Mouse (Mus musculus) CH12.LX (cell line): ENCODE data around the gene Stk38l. TPM values are rescaled to one million over a fixed set of nuclear protein-coding genes. Genes with fewer than 3 reads are reported as not detected.

Experiments used
- DNase-seq: peaks from one replicate; pipeline ENCODE4 v3.0.0-alpha.2; 2013; ENCODE audit errors: extremely low read depth
- H3K27ac ChIP-seq: 2 replicates; pipeline ENCODE4 v1.5.1; 2012; ENCODE audit warnings: low read depth, mild to moderate bottlenecking, control low read depth, moderate library complexity; ENCODE audit not compliant: insufficient read depth
- H3K27me3 ChIP-seq: replicated peaks from 2 replicates; pipeline ENCODE3; 2012; ENCODE audit warnings: inconsistent platforms
- H3K36me3 ChIP-seq, 2 experiments: replicated peaks in 1 of 2; 2 replicates each; pipeline versions ENCODE3 to v1.6.1; 2012; ENCODE audit warnings: inconsistent platforms in 1 of 2, low read length in 1 of 2, mild to moderate bottlenecking in 1 of 2, mixed read lengths in 1 of 2, moderate library complexity in 1 of 2; ENCODE audit not compliant: control insufficient read depth in 1 of 2, insufficient read depth in 1 of 2
- H3K4me1 ChIP-seq, 2 experiments: 2 replicates each; pipeline ENCODE4 v1.6.1; 2012; ENCODE audit warnings: inconsistent platforms in 1 of 2, moderate library complexity in 1 of 2; ENCODE audit not compliant: insufficient read depth in 2 of 2, control insufficient read depth in 1 of 2
- H3K4me2 ChIP-seq: 2 replicates; pipeline ENCODE4 v1.6.1; 2012; ENCODE audit warnings: low read depth, mild to moderate bottlenecking, control low read depth; ENCODE audit not compliant: poor library complexity, insufficient read depth, severe bottlenecking
- H3K4me3 ChIP-seq, 3 experiments: fragments of 150-350 bp in 1 of 3; sonication (generic) in 1 of 3; replicated peaks in 1 of 3; 2 replicates each; pipeline versions ENCODE3 to v1.5.1; 2011 to 2012; ENCODE audit warnings: low read depth in 2 of 3, low read length in 2 of 3, mild to moderate bottlenecking in 2 of 3, moderate library complexity in 2 of 3, control low read depth in 1 of 3, improper control_type of control experiment in 1 of 3, inconsistent platforms in 1 of 3, mixed read lengths in 1 of 3; ENCODE audit not compliant: poor library complexity in 1 of 3
- H3K79me2 ChIP-seq: replicated peaks from 2 replicates; pipeline ENCODE4 v1.6.1; 2012; ENCODE audit warnings: mild to moderate bottlenecking, moderate library complexity; ENCODE audit not compliant: control insufficient read depth, poor library complexity, insufficient read depth, severe bottlenecking; ENCODE audit errors: extremely low read depth
- H3K9ac ChIP-seq: 2 replicates; pipeline ENCODE4 v1.6.1; 2012; ENCODE audit warnings: low read depth, mild to moderate bottlenecking, control low read depth, moderate library complexity; ENCODE audit not compliant: insufficient read depth
- H3K9me3 ChIP-seq: replicated peaks from 2 replicates; pipeline ENCODE3; 2012; ENCODE audit warnings: low read length, inconsistent platforms, mixed read lengths
- BHLHE40 ChIP-seq: IDR thresholded peaks from 2 replicates; pipeline ENCODE4 v1.6.1; 2011; ENCODE audit warnings: mild to moderate bottlenecking, low read depth, low read length, improper control_type of control experiment
- CHD1 ChIP-seq: IDR thresholded peaks from 2 replicates; pipeline ENCODE4 v1.6.1; 2012; ENCODE audit warnings: low read depth, low read length, improper control_type of control experiment, inconsistent platforms
- CHD2 ChIP-seq: IDR thresholded peaks from 2 replicates; pipeline ENCODE4 v1.6.1; 2011; ENCODE audit warnings: low read length, improper control_type of control experiment
- CTCF ChIP-seq, 2 experiments: IDR thresholded peaks in 1 of 2; conservative IDR thresholded peaks in 1 of 2; 2 replicates each; pipeline ENCODE4 v1.5.1; 2011 to 2012; ENCODE audit warnings: low read depth in 2 of 2, low read length in 2 of 2, improper control_type of control experiment in 1 of 2, inconsistent platforms in 1 of 2, mild to moderate bottlenecking in 1 of 2, moderate library complexity in 1 of 2
- E2F4 ChIP-seq: IDR thresholded peaks from 2 replicates; pipeline ENCODE4 v1.6.1; 2011; ENCODE audit warnings: low read depth, low read length, improper control_type of control experiment; ENCODE audit not compliant: insufficient replicate concordance
- ELF1 ChIP-seq: IDR thresholded peaks from 2 replicates; pipeline ENCODE4 v1.6.1; 2014; ENCODE audit warnings: low read depth, mild to moderate bottlenecking, inconsistent platforms, low read length, improper control_type of control experiment
- EP300 ChIP-seq: IDR thresholded peaks from 2 replicates; pipeline ENCODE4 v1.6.1; 2011; ENCODE audit warnings: low read length, improper control_type of control experiment
- ETS1 ChIP-seq: conservative IDR thresholded peaks from 2 replicates; pipeline ENCODE4 v1.6.1; 2012; ENCODE audit warnings: low read depth, mild to moderate bottlenecking, inconsistent platforms, low read length, improper control_type of control experiment, moderate library complexity
- GABPA ChIP-seq: IDR thresholded peaks from 2 replicates; pipeline ENCODE4 v1.6.1; 2012; ENCODE audit warnings: low read depth, low read length, improper control_type of control experiment, inconsistent platforms; ENCODE audit not compliant: insufficient replicate concordance
- HCFC1 ChIP-seq: IDR thresholded peaks from 2 replicates; pipeline ENCODE4 v1.6.1; 2012; ENCODE audit warnings: low read depth, mild to moderate bottlenecking, inconsistent platforms, low read length, improper control_type of control experiment
- IRF4 ChIP-seq: IDR thresholded peaks from 2 replicates; pipeline ENCODE4 v1.6.1; 2014; ENCODE audit warnings: low read depth, mild to moderate bottlenecking, inconsistent platforms, low read length, improper control_type of control experiment
- JUN ChIP-seq: IDR thresholded peaks from 2 replicates; pipeline ENCODE4 v1.6.1; 2011; ENCODE audit warnings: low read depth, mild to moderate bottlenecking, low read length, improper control_type of control experiment, moderate library complexity; ENCODE audit not compliant: insufficient read depth
- KAT2A ChIP-seq: IDR thresholded peaks from 2 replicates; pipeline ENCODE4 v1.6.1; 2012; ENCODE audit warnings: low read length, improper control_type of control experiment, inconsistent platforms; ENCODE audit not compliant: insufficient replicate concordance
- MAFK ChIP-seq: IDR thresholded peaks from 2 replicates; pipeline ENCODE4 v1.6.1; 2011; ENCODE audit warnings: low read length, improper control_type of control experiment; ENCODE audit not compliant: insufficient replicate concordance
- MAX ChIP-seq: IDR thresholded peaks from 2 replicates; pipeline ENCODE4 v1.6.1; 2011; ENCODE audit warnings: low read length, improper control_type of control experiment
- MAZ ChIP-seq: IDR thresholded peaks from 2 replicates; pipeline ENCODE4 v1.6.1; 2012; ENCODE audit warnings: low read depth, mild to moderate bottlenecking, inconsistent platforms, low read length, improper control_type of control experiment, moderate library complexity
- MEF2A ChIP-seq: IDR thresholded peaks from 2 replicates; pipeline ENCODE4 v1.6.1; 2014; ENCODE audit warnings: low read depth, mild to moderate bottlenecking, inconsistent platforms, low read length, improper control_type of control experiment, borderline replicate concordance
- MXI1 ChIP-seq: IDR thresholded peaks from 2 replicates; pipeline ENCODE4 v1.6.1; 2011; ENCODE audit warnings: mild to moderate bottlenecking, low read depth, low read length, improper control_type of control experiment
- MYC ChIP-seq: IDR thresholded peaks from 2 replicates; pipeline ENCODE4 v1.6.1; 2011; ENCODE audit warnings: low read depth, mild to moderate bottlenecking, improper control_type of control experiment, low read length
- NELFE ChIP-seq: IDR thresholded peaks from 2 replicates; pipeline ENCODE4 v1.6.1; 2011; ENCODE audit warnings: low read depth, low read length, improper control_type of control experiment
- NRF1 ChIP-seq: IDR thresholded peaks from 2 replicates; pipeline ENCODE4 v1.6.1; 2014; ENCODE audit warnings: low read depth, mild to moderate bottlenecking, inconsistent platforms, low read length, improper control_type of control experiment, moderate library complexity
- PAX5 ChIP-seq: IDR thresholded peaks from 2 replicates; pipeline ENCODE4 v1.6.1; 2012; ENCODE audit warnings: low read length, inconsistent platforms, mixed read lengths
- POLR2A ChIP-seq: IDR thresholded peaks from 2 replicates; pipeline ENCODE4 v1.6.1; 2011; ENCODE audit warnings: low read depth, mild to moderate bottlenecking, improper control_type of control experiment, low read length
- POLR2AphosphoS2 ChIP-seq: IDR thresholded peaks from 2 replicates; pipeline ENCODE4 v1.6.1; 2011; ENCODE audit warnings: low read depth, low read length, improper control_type of control experiment
- RAD21 ChIP-seq: IDR thresholded peaks from 2 replicates; pipeline ENCODE4 v1.6.1; 2011; ENCODE audit warnings: low read depth, mild to moderate bottlenecking, low read length, improper control_type of control experiment, moderate library complexity
- RCOR1 ChIP-seq: conservative IDR thresholded peaks from 2 replicates; pipeline ENCODE4 v1.6.1; 2012; ENCODE audit warnings: low read depth, mild to moderate bottlenecking, inconsistent platforms, low read length, improper control_type of control experiment
- SIN3A ChIP-seq: IDR thresholded peaks from 2 replicates; pipeline ENCODE4 v1.6.1; 2012; ENCODE audit warnings: low read length, improper control_type of control experiment, inconsistent platforms
- SMC3 ChIP-seq: IDR thresholded peaks from 2 replicates; pipeline ENCODE4 v1.6.1; 2011; ENCODE audit warnings: low read depth, low read length, improper control_type of control experiment
- TBP ChIP-seq: conservative IDR thresholded peaks from 2 replicates; pipeline ENCODE4 v1.6.1; 2011; ENCODE audit warnings: low read depth, low read length, improper control_type of control experiment
- TCF12 ChIP-seq: IDR thresholded peaks from 2 replicates; pipeline ENCODE4 v1.6.1; 2014; ENCODE audit warnings: low read depth, mild to moderate bottlenecking, inconsistent platforms, low read length, improper control_type of control experiment
- UBTF ChIP-seq: IDR thresholded peaks from 2 replicates; pipeline ENCODE4 v1.6.1; 2012; ENCODE audit warnings: low read depth, mild to moderate bottlenecking, inconsistent platforms, low read length, improper control_type of control experiment, moderate library complexity
- USF1 ChIP-seq: IDR thresholded peaks from 2 replicates; pipeline ENCODE4 v1.6.1; 2014; ENCODE audit warnings: low read depth, mild to moderate bottlenecking, inconsistent platforms, low read length, improper control_type of control experiment
- USF2 ChIP-seq: conservative IDR thresholded peaks from 2 replicates; pipeline ENCODE4 v1.6.1; 2011; ENCODE audit warnings: low read depth, low read length, improper control_type of control experiment
- ZC3H11A ChIP-seq: IDR thresholded peaks from 2 replicates; pipeline ENCODE4 v1.6.1; 2012; ENCODE audit warnings: low read depth, mild to moderate bottlenecking, inconsistent platforms, low read length, improper control_type of control experiment
- ZKSCAN1 ChIP-seq: IDR thresholded peaks from 2 replicates; pipeline ENCODE4 v1.6.1; 2012; ENCODE audit warnings: low read depth, inconsistent platforms, low read length, improper control_type of control experiment, borderline replicate concordance
- ZMIZ1 ChIP-seq: IDR thresholded peaks from 2 replicates; pipeline ENCODE4 v1.6.1; 2012; ENCODE audit warnings: low read depth, mild to moderate bottlenecking, inconsistent platforms, low read length, improper control_type of control experiment
- ZNF384 ChIP-seq: IDR thresholded peaks from 2 replicates; pipeline ENCODE4 v1.6.1; 2012; ENCODE audit warnings: low read depth, low read length, improper control_type of control experiment, inconsistent platforms
- dilution Hi-C: fragments of 300-500 bp; cut with MboI; formaldehyde crosslinking; loops from 2 replicates; pipeline ENCODE4 v1.14.3; 2020; ENCODE audit warnings: low sequenced_read_pairs; ENCODE audit not compliant: extremely low pct_unique_long_range_greater_than_20kb, extremely low pct_ligation_motif_present
- in situ Hi-C: fragments of 300-500 bp; cut with MboI; formaldehyde crosslinking; loops from 3 replicates; pipeline ENCODE4 v1.14.3; 2019; ENCODE audit warnings: low sequenced_read_pairs, low pct_ligation_motif_present, low pct_unique_long_range_greater_than_20kb, mixed read lengths
- polyA plus RNA-seq: library from polyadenylated mRNA; unstranded; fragments of >175 nt; gene quantifications from 2 replicates; pipeline ENCODE4 v1.2.1, GENCODE M21; 2012; ENCODE audit warnings: low read depth; ENCODE audit not compliant: insufficient read length
- total RNA-seq, 2 experiments: library from RNA; depleted of rRNA; stranded (reverse); fragments of 300-350 nt in 1 of 2; fragments of >200 nt in 1 of 2; gene quantifications; 2 replicates each; pipeline ENCODE4 v1.2.3; 2012 to 2014

Gene Stk38l
- 4.0 and 4.7 TPM in 2 replicates for total RNA-seq (2012; rRNA removed)
- 3.4 and 3.8 TPM in 2 replicates for total RNA-seq (2014; rRNA removed)
- 5.2 and 5.8 TPM in 2 replicates for polyA plus RNA-seq

- Histone ChIP-seq H3K27ac (no peak within 1 kb of the TSS), H3K4me3 (peak within 1 kb of the TSS; percentile 72 to 100 (median 79)), H3K27me3 (no peaks in the 10 kb centered on the region), H3K4me2 (peak within 1 kb of the TSS; percentile 58), H3K36me3 (peaks cover 0 to 2% of the 10 kb centered on the region in 2 experiments), H3K79me2 (0 out of 2 replicates have a peak, but pooled peaks cover 3% of the 10 kb centered on the region), H3K9ac (peak within 1 kb of the TSS; percentile 94), H3K4me1 (peaks cover 6 to 13% of the 10 kb centered on the region in 2 experiments; a peak in 3 of 4 replicates), H3K9me3 (no peaks in the 10 kb centered on the region)
- dilution Hi-C loops = no loop called here
- DNase-seq = peak; percentile 94
- in situ Hi-C loops = loop anchor here (5.0 kb wide), 1 partner anchor 47 kb away; no protein-coding TSS in a partner anchor
- TF ChIP-seq KAT2A = 0 out of 2 replicates have a peak, but pooled peaks have one; percentile 54
- TF ChIP-seq RAD21 = peak; percentile 35
- peak; percentile 48; the same call in 1 of the 2 replicates for TF ChIP-seq UBTF
- no peak for TF ChIP-seq MAFK
- TF ChIP-seq MEF2A = peak; percentile 46; the same call in 1 of the 2 replicates
- peak; percentile 63; the same call in 1 of the 2 replicates for TF ChIP-seq IRF4
- peak; percentile 70 for TF ChIP-seq POLR2A
- TF ChIP-seq ZMIZ1 = no peak
- TF ChIP-seq SIN3A = no peak
- peak; percentile 83 for TF ChIP-seq ETS1
- TF ChIP-seq MXI1 = peak; percentile 48; the same call in 1 of the 2 replicates
- TF ChIP-seq MAX = no peak
- peak in 1 of 2 experiments; percentile 36; a peak in 2 of 4 replicates for TF ChIP-seq CTCF (conservative IDR thresholded peaks at IDR 0.05 in 1 of 2, IDR thresholded peaks at IDR 0.05 in 1 of 2; ENCODE audit: low read depth in 2 of 2, low read length in 2 of 2)
- TF ChIP-seq USF2 = no peak; the same call in 1 of the 2 replicates
- TF ChIP-seq CHD2 = peak; percentile 100
- no peak for TF ChIP-seq RCOR1
- no peak for TF ChIP-seq TBP
- peak; percentile 99 for TF ChIP-seq ZNF384
- TF ChIP-seq SMC3 = no peak; the same call in 1 of the 2 replicates
- peak; percentile 95 for TF ChIP-seq ELF1
- no peak for TF ChIP-seq USF1
- TF ChIP-seq EP300 = no peak
- no peak for TF ChIP-seq ZKSCAN1
- peak; percentile 83 for TF ChIP-seq HCFC1
- TF ChIP-seq MYC = no peak
- no peak for TF ChIP-seq BHLHE40
- peak; percentile 95 for TF ChIP-seq GABPA
- peak; percentile 31; the same call in 1 of the 2 replicates for TF ChIP-seq JUN
- peak; percentile 55 for TF ChIP-seq NRF1
- TF ChIP-seq POLR2AphosphoS2 = no peak
- TF ChIP-seq ZC3H11A = no peak
- TF ChIP-seq MAZ = peak; percentile 95
- no peak for TF ChIP-seq CHD1
- TF ChIP-seq NELFE = peak; percentile 63
- no peak; the same call in 1 of the 2 replicates for TF ChIP-seq E2F4
- peak; percentile 71 for TF ChIP-seq TCF12
- TF ChIP-seq PAX5 = no peak
Observed at GRCm38 (mm10) chr6:146724581-146725383, at the start of gene Stk38l. Gene Stk38l, plus strand, starts transcription at chr6:146724995.
